Mouse (Mus musculus): ENCODE data around the gene 4921509C19Rik. TPM values are rescaled to one million over a fixed set of nuclear protein-coding genes. Genes with fewer than 3 reads are reported as not detected.
"Not testable (repeated sequence)": the region's sequence is repeated elsewhere in the genome, so short reads cannot be mapped to it uniquely, and the experiment has no call there.

The 4921509C19Rik gene
- total and polyA plus RNA-seq, 3 experiments: not detected

DNA sequence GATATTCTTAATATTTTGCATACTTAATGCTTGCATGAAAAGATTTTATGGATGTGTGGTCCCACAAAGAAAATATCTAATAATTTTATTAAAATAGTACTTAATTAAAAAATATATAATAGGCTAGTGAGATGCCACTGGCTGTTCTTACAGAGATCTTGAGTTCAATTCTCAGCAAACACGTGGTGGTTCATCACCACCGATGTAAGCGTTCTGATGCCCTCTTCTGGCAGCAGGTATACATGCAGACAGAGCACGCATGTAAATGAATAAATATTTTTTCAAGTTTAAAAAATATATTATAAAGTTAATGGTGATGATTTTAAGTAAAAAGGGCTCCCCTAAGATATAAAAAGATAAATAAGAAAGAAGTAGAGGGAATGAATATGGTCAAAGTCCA, 41.8 kb downstream of the 4921509C19Rik start:
- H3K27ac ChIP-seq (ENCODE audit: control insufficient read depth, low read depth, low read length); H3K9me3 ChIP-seq (replicated peaks; ENCODE audit: insufficient read depth, low read length); H3K4me3 ChIP-seq (ENCODE audit: control insufficient read depth in 1 of 2, insufficient read depth in 1 of 2, low read depth in 2 of 2, low read length in 2 of 2); H3K79me2 ChIP-seq (ENCODE audit: control insufficient read depth, insufficient read depth, low read length, poor library complexity); H3K27me3 ChIP-seq (ENCODE audit: control insufficient read depth in 1 of 2, insufficient read depth in 2 of 2, low read length in 2 of 2); H3K36me3 ChIP-seq (ENCODE audit: control insufficient read depth in 1 of 2, insufficient read depth in 2 of 2, low read length in 2 of 2); H3K9ac ChIP-seq (ENCODE audit: control insufficient read depth, low read depth, low read length, poor library complexity, severe bottlenecking); H3K4me1 ChIP-seq (ENCODE audit: control insufficient read depth in 1 of 2, insufficient read depth in 2 of 2, low read length in 2 of 2): not testable (repeated sequence)
- peak; percentile 43; the same call in 1 of the 2 replicates for TF ChIP-seq SMC3 (IDR thresholded peaks at IDR 0.05; ENCODE audit: low read depth, low read length)
- TF ChIP-seq USF1 (IDR thresholded peaks at IDR 0.05; ENCODE audit: low read depth, low read length): peak; percentile 21; the same call in 1 of the 2 replicates
- peak; percentile 74; the same call in 1 of the 2 replicates for TF ChIP-seq MYC (IDR thresholded peaks at IDR 0.05; ENCODE audit: low read depth, low read length)
- TF ChIP-seq CTCF (IDR thresholded peaks at IDR 0.05 in 2 of 3, conservative IDR thresholded peaks at IDR 0.05 in 1 of 3; ENCODE audit: control insufficient read depth in 1 of 3, insufficient read depth in 1 of 3, low read depth in 2 of 3, low read length in 3 of 3, poor library complexity in 1 of 3, severe bottlenecking in 1 of 3): peak in 2 of 3 experiments; percentile 26 to 46; a peak in 4 of 6 replicates
- peak; percentile 34 for TF ChIP-seq RAD21 (IDR thresholded peaks at IDR 0.05; ENCODE audit: low read depth, low read length)
- peak; percentile 50 for DNase-seq (ENCODE audit: low read depth, low spot score)

Other genes with a start within 250 kb of the 4921509C19Rik start
- gene Nsfl1c, start 18.0 kb upstream of the 4921509C19Rik start, total RNA-seq (2012; rRNA removed): 182 and 199 TPM in 2 replicates
- gene Nsfl1c, start 18.0 kb upstream of the 4921509C19Rik start, polyA plus RNA-seq (2012; ENCODE audit: insufficient read depth in 1 of 2, insufficient read length in 2 of 2, low read depth in 1 of 2, low replicate concordance in 2 of 2, missing spikeins in 1 of 2): 100 to 1,000 TPM; 260 to 394 TPM
- 26.2 and 33.0 TPM in 2 replicates for gene Fkbp1a, start 66.3 kb upstream of the 4921509C19Rik start, total RNA-seq (2012; rRNA removed)
- gene Fkbp1a, start 66.3 kb upstream of the 4921509C19Rik start, polyA plus RNA-seq (2012; ENCODE audit: insufficient read depth in 1 of 2, insufficient read length in 2 of 2, low read depth in 1 of 2, low replicate concordance in 2 of 2, missing spikeins in 1 of 2): 1,000 to 10,000 TPM in 1 of 2 experiments, 100 to 1,000 TPM in 1; 304 to 1,080 TPM
- not detected in 2 replicates for gene Sdcbp2, start 96.5 kb upstream of the 4921509C19Rik start, total RNA-seq (2012; rRNA removed)
- gene Sdcbp2, start 96.5 kb upstream of the 4921509C19Rik start, polyA plus RNA-seq (2012; ENCODE audit: insufficient read depth in 1 of 2, insufficient read length in 2 of 2, low read depth in 1 of 2, low replicate concordance in 2 of 2, missing spikeins in 1 of 2): under 1 TPM in 1 of 2 experiments, not detected in 1; 0.25 TPM
- gene Snph, start 156.4 kb upstream of the 4921509C19Rik start, total RNA-seq (2012; rRNA removed): not detected in 2 replicates
- gene Snph, start 156.4 kb upstream of the 4921509C19Rik start, polyA plus RNA-seq (2012; ENCODE audit: insufficient read depth in 1 of 2, insufficient read length in 2 of 2, low read depth in 1 of 2, low replicate concordance in 2 of 2, missing spikeins in 1 of 2): not detected
- not detected in 2 replicates for gene Rad21l, start 192.4 kb upstream of the 4921509C19Rik start, total RNA-seq (2012; rRNA removed)
- gene Rad21l, start 192.4 kb upstream of the 4921509C19Rik start, polyA plus RNA-seq (2012; ENCODE audit: insufficient read depth in 1 of 2, insufficient read length in 2 of 2, low read depth in 1 of 2, low replicate concordance in 2 of 2, missing spikeins in 1 of 2): not detected
- gene Tmem74b, start 225.9 kb upstream of the 4921509C19Rik start, total RNA-seq (2012; rRNA removed): not detected in 2 replicates
- gene Tmem74b, start 225.9 kb upstream of the 4921509C19Rik start, polyA plus RNA-seq (2012; ENCODE audit: insufficient read depth in 1 of 2, insufficient read length in 2 of 2, low read depth in 1 of 2, low replicate concordance in 2 of 2, missing spikeins in 1 of 2): not detected

Measured in MEL (cell line).